Mouse (Mus musculus) lung, adult 2 months (tissue): Measurements from ENCODE around the gene Hsd17b3. TPM values are rescaled to one million over a fixed set of nuclear protein-coding genes. Genes with fewer than 3 reads are reported as not detected.

Experiments
- DNase-seq: peaks from one replicate; pipeline ENCODE4 v3.0.0; 2022
- H3K4me1 ChIP-seq: fragments of 200-500 bp; 2 replicates; pipeline ENCODE4 v1.6.1; 2011; ENCODE audit warnings: low read length; ENCODE audit not compliant: control insufficient read depth, insufficient read depth
- H3K4me3 ChIP-seq: fragments of 200-500 bp; replicated peaks from 2 replicates; pipeline ENCODE3; 2011; ENCODE audit warnings: low read depth, mild to moderate bottlenecking, control low read depth, low read length; ENCODE audit errors: extremely low read depth
- CTCF ChIP-seq: fragments of 200-500 bp; IDR thresholded peaks from 2 replicates; pipeline ENCODE4 v1.5.1; 2011; ENCODE audit warnings: mild to moderate bottlenecking, low read length, control low read depth; ENCODE audit not compliant: insufficient read depth
- POLR2A ChIP-seq: fragments of 200-500 bp; IDR thresholded peaks from 2 replicates; pipeline ENCODE4 v1.6.1; 2011; ENCODE audit warnings: low read depth, mild to moderate bottlenecking, control low read depth, low read length, borderline replicate concordance; ENCODE audit errors: extremely low read depth
- WGBS: fragments of 180-500 bp; shearing (Covaris S2); methylation state at CpG from one replicate; pipeline ENCODE4 v1.1.7; 2018; 5-methylcytosine and 5-hydroxymethylcytosine counted together
- polyA plus RNA-seq: library from polyadenylated mRNA; depleted of rRNA; stranded (reverse); fragments of >200 nt; gene quantifications from 2 replicates; pipeline ENCODE4 v1.2.3, GENCODE M21; 2012

The Hsd17b3 gene
- polyA plus RNA-seq, 1 experiment, result not detected

- TF ChIP-seq CTCF (no peak), POLR2A (no peak)
- H3K4me3 ChIP-seq, result no peak overlapping the region
- WGBS, result 41% methylated on average over 5 of the region's 5 CpGs
- H3K4me1 ChIP-seq, result no peaks in the 10 kb centered on the region; the same call in 1 of the 2 replicates
- DNase-seq, result no peak
These were observed 19.4 kb upstream of the Hsd17b3 start for GRCm38 (mm10) chr13:64108381-64108850.

- DNase-seq, result no peak
- 35% methylated on average over 8 of the region's 8 CpGs for WGBS
- no peak for TF ChIP-seq CTCF
- no peak for TF ChIP-seq POLR2A
- Histone ChIP-seq H3K4me1 (no peaks in the 10 kb centered on the region; the same call in 1 of the 2 replicates), H3K4me3 (no peak overlapping the region)
These were observed 18.5 kb upstream of the Hsd17b3 start for GRCm38 (mm10) chr13:64107535-64107934.

- 39% methylated on average over 3 of the region's 3 CpGs for WGBS
- Histone ChIP-seq H3K4me3 (no peak overlapping the region), H3K4me1 (no peaks in the 10 kb centered on the region; the same call in 1 of the 2 replicates)
- DNase-seq, result no peak
- TF ChIP-seq CTCF, result no peak
- no peak for TF ChIP-seq POLR2A
These were observed 18.1 kb upstream of the Hsd17b3 start for GRCm38 (mm10) chr13:64107105-64107504.

- 70% methylated on average over 3 of the region's 3 CpGs for whole genome bisulfite sequencing
- no peak for DNase-seq
- no peak for TF ChIP-seq CTCF
- no peak for TF ChIP-seq POLR2A
- H3K4me3 ChIP-seq, result no peak overlapping the region
- no peaks in the 10 kb centered on the region; the same call in 1 of the 2 replicates for H3K4me1 ChIP-seq
These were observed 16.7 kb upstream of the Hsd17b3 start for GRCm38 (mm10) chr13:64105690-64106089.

GRCm38 (mm10) chr13:64100186-64100585 lies 11.2 kb upstream of the Hsd17b3 start:
- DNase-seq, result peak; percentile 21
- TF ChIP-seq POLR2A (no peak), CTCF (no peak)

GRCm38 (mm10) chr13:64098992-64099391 lies 10.0 kb upstream of the Hsd17b3 start:
- WGBS, result 84% methylated on average over 9 of the region's 9 CpGs

More at GRCm38 (mm10) chr13:64100186-64100585, 11.2 kb upstream of the Hsd17b3 start:
- no peaks in the 10 kb centered on the region for H3K4me1 ChIP-seq
- no peak overlapping the region for H3K4me3 ChIP-seq
- 65% methylated on average over 3 of the region's 3 CpGs for WGBS

GRCm38 (mm10) chr13:64093341-64093740 lies 4.3 kb upstream of the Hsd17b3 start:
- TF ChIP-seq CTCF (peak; percentile 26; the same call in 1 of the 2 replicates), POLR2A (no peak)
- H3K4me3 ChIP-seq, result no peak overlapping the region
- 2% methylated on average over 1 of the region's 1 CpGs for WGBS
- no peaks in the 10 kb centered on the region for H3K4me1 ChIP-seq
- peak; percentile 63 for DNase-seq

More at GRCm38 (mm10) chr13:64098992-64099391, 10.0 kb upstream of the Hsd17b3 start:
- Histone ChIP-seq H3K4me1 (no peaks in the 10 kb centered on the region), H3K4me3 (no peak overlapping the region)
- DNase-seq, result peak; percentile 15
- TF ChIP-seq POLR2A, result no peak
- peak; percentile 43; the same call in 1 of the 2 replicates for TF ChIP-seq CTCF

- Histone ChIP-seq H3K4me3 (no peak overlapping the region), H3K4me1 (no peaks in the 10 kb centered on the region)
- WGBS, result 58% methylated on average over 6 of the region's 6 CpGs
- no peak for DNase-seq
- TF ChIP-seq POLR2A, result no peak
- no peak for TF ChIP-seq CTCF
These were observed 3.7 kb upstream of the Hsd17b3 start for GRCm38 (mm10) chr13:64092752-64093151.

GRCm38 (mm10) chr13:64092141-64092540 lies 3.1 kb upstream of the Hsd17b3 start:
- H3K4me3 ChIP-seq, result no peak overlapping the region

GRCm38 (mm10) chr13:64091006-64091405 lies 2.0 kb upstream of the Hsd17b3 start:
- 71% methylated on average over 7 of the region's 7 CpGs for WGBS
- TF ChIP-seq POLR2A (no peak), CTCF (no peak)
- no peaks in the 10 kb centered on the region for H3K4me1 ChIP-seq
- no peak overlapping the region for H3K4me3 ChIP-seq
- DNase-seq, result no peak

More at GRCm38 (mm10) chr13:64092141-64092540, 3.1 kb upstream of the Hsd17b3 start:
- WGBS, result 73% methylated on average over 3 of the region's 3 CpGs
- H3K4me1 ChIP-seq, result no peaks in the 10 kb centered on the region
- DNase-seq, result no peak
- no peak for TF ChIP-seq POLR2A
- no peak for TF ChIP-seq CTCF

- TF ChIP-seq POLR2A (no peak), CTCF (no peak)
- no peak overlapping the region for H3K4me3 ChIP-seq
- H3K4me1 ChIP-seq, result no peaks in the 10 kb centered on the region
- 62% methylated on average over 5 of the region's 5 CpGs for WGBS
- DNase-seq, result no peak
These were observed 1.2 kb upstream of the Hsd17b3 start for GRCm38 (mm10) chr13:64090278-64090677.

GRCm38 (mm10) chr13:64088057-64088456 lies 973 bp downstream of the Hsd17b3 start:
- no peaks in the 10 kb centered on the region for H3K4me1 ChIP-seq
- WGBS, result 56% methylated on average over 7 of the region's 7 CpGs
- no peak for TF ChIP-seq CTCF
- no peak for DNase-seq
- no peak overlapping the region for H3K4me3 ChIP-seq
